Comparison of ENCODE assay signal across 9 mouse cellular contexts in the genomic region with DNA sequence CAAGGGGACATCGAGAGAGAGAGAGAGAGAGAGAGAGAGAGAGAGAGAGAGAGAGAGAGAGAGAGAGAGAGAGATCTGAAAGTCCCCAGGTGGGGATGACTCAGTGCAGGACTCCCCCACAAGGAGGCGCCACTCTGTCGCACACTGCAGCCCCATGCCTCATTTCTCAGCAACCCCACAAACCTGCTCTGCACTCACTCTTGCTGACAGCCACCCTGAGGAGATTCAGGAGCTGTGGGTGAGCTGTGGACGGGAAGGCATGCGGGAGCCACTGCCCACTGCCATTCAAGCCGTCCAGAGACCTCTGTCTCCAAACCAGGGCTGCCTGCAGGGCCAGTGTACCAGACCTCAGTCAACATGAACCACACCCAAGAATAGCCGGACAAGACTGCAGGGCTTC. TPM values are rescaled to one million over a fixed set of nuclear protein-coding genes. Genes with fewer than 3 reads are reported as not detected.
DNase-seq lines count a peak whose midpoint lies in the region; ATAC-seq and TF ChIP-seq lines count a peak whose summit lies in the region.
"Had no signal": no experiment of that assay in that cellular context is flagged by ENCODE, and none has a peak within 500 bp of the region (broad histone marks: within the 10 kb centered on the region; RNA-seq: fewer than 3 reads in every experiment).

No protein-coding gene starts in this region.

- H3K4me1 ChIP-seq in heart, embryonic 16.5 days (ENCODE audit: control insufficient read depth, insufficient read depth, low read length): peaks cover 19% of the 10 kb centered on the region
- H3K4me1 ChIP-seq in liver, embryonic 14.5 days (replicated peaks; ENCODE audit: control insufficient read depth in 2 of 2, insufficient read depth in 2 of 2, low read length in 1 of 2): peaks cover 3 to 5% of the 10 kb centered on the region in 2 experiments; a peak in 2 of 4 replicates

- H3K27ac ChIP-seq in heart, embryonic 16.5 days (ENCODE audit: low read length): no peak overlapping the region
- H3K27ac ChIP-seq in liver, embryonic 14.5 days: no peak overlapping the region
- H3K27ac ChIP-seq: liver, embryonic 15.5 days had no signal

- 10% methylated on average over 7 of the region's 7 CpGs for WGBS in heart, embryonic 16.5 days
- WGBS in liver, embryonic 14.5 days (ENCODE audit: insufficient replicate concordance): 18% methylated on average over 6 of the region's 7 CpGs

- H3K9me3 ChIP-seq in heart, embryonic 16.5 days (replicated peaks; ENCODE audit: control insufficient read depth, low read length): no peaks in the 10 kb centered on the region
- no peaks in the 10 kb centered on the region for H3K9me3 ChIP-seq in liver, embryonic 14.5 days (ENCODE audit: control insufficient read depth, low read length)
- H3K9me3 ChIP-seq: liver, embryonic 15.5 days had no signal

- DNase-seq in gastrocnemius, postnatal 14 days: peak; percentile 58
- no peak for DNase-seq in gastrocnemius, adult 18-20 months (ENCODE audit: low spot score)
- peak; percentile 53 for DNase-seq in 3T3-L1 (ENCODE audit: low read depth, low spot score)
- DNase-seq in Muller cell, postnatal 12 days (ENCODE audit: inconsistent ontology term): peak; percentile 41
- DNase-seq in liver, embryonic 14.5 days (ENCODE audit: low read depth in 3 of 3, low spot score in 3 of 3): no peak
- peak; percentile 36 to 39 for DNase-seq in thymus, postnatal 36 days
- DNase-seq in cerebellum, adult 11-12 months: no peak

- no peak for ATAC-seq in heart, embryonic 16.5 days (replicated peaks; ENCODE audit: extremely low read depth, insufficient read depth, low FRiP score)
- no peak for ATAC-seq in liver, embryonic 14.5 days (ENCODE audit: insufficient read depth)

- H3K36me3 ChIP-seq in heart, embryonic 16.5 days (ENCODE audit: control insufficient read depth, insufficient read depth): no peaks in the 10 kb centered on the region
- H3K36me3 ChIP-seq in liver, embryonic 14.5 days (replicated peaks; ENCODE audit: control insufficient read depth, insufficient read depth, low read depth): no peaks in the 10 kb centered on the region
- H3K36me3 ChIP-seq: liver, embryonic 15.5 days had no signal

- no peaks in the 10 kb centered on the region for H3K27me3 ChIP-seq in heart, embryonic 16.5 days (ENCODE audit: control insufficient read depth, insufficient read depth, low read length)
- no peaks in the 10 kb centered on the region for H3K27me3 ChIP-seq in liver, embryonic 14.5 days (ENCODE audit: control insufficient read depth, insufficient read depth, low read length)
- H3K27me3 ChIP-seq: liver, embryonic 15.5 days had no signal

- 0 out of 2 replicates have a peak overlapping the region, but pooled peaks have one; percentile 18 for H3K9ac ChIP-seq in heart, embryonic 16.5 days (ENCODE audit: low read length)
- no peak overlapping the region for H3K9ac ChIP-seq in liver, embryonic 14.5 days (replicated peaks)
- H3K9ac ChIP-seq: liver, embryonic 15.5 days had no signal

- intact Hi-C loops in gastrocnemius, postnatal 14 days (cut with DNase I; ENCODE audit: low total_unique reads): no loop called here

- TF ChIP-seq EP300 in liver, embryonic 14.5 days (IDR thresholded peaks at IDR 0.05; ENCODE audit: low read depth): no peak

- H3K4me3 ChIP-seq in heart, embryonic 16.5 days (ENCODE audit: low read length): no peak overlapping the region
- H3K4me3 ChIP-seq in liver, embryonic 14.5 days (ENCODE audit: insufficient read depth in 1 of 2, low read depth in 2 of 2, low read length in 2 of 2): no peak overlapping the region
- H3K4me3 ChIP-seq: liver, embryonic 15.5 days had no signal

- H3K4me2 ChIP-seq in heart, embryonic 16.5 days (ENCODE audit: low read depth, low read length): no peak overlapping the region
- H3K4me2 ChIP-seq in liver, embryonic 14.5 days (ENCODE audit: low read depth): no peak overlapping the region
- H3K4me2 ChIP-seq: liver, embryonic 15.5 days had no signal

- peak; percentile 72 for TF ChIP-seq CTCF in liver, embryonic 14.5 days (IDR thresholded peaks at IDR 0.05; ENCODE audit: low read depth)

RNA-seq across cellular contexts. Expression of a gene that starts 23.7 kb away (rescaled TPM):
- total RNA-seq in gastrocnemius, postnatal 14 days (2021): 1 to 10 TPM; 1.6 to 1.7 TPM
- total RNA-seq in gastrocnemius, adult 18-20 months (2021): under 1 TPM; 0.09 to 0.11 TPM
- polyA plus RNA-seq in heart, embryonic 16.5 days (2015; fragmentation: Nextera tagmentation; extraction: Ambion mirVana): 0.84 and 0.99 TPM in 2 replicates
- polyA plus RNA-seq in liver, embryonic 14.5 days (2012; rRNA removed): 2.3 and 2.6 TPM in 2 replicates
- 0.88 and 1.1 TPM in 2 replicates for polyA plus RNA-seq in liver, embryonic 14.5 days (2014; fragmentation: Nextera tagmentation; extraction: Ambion mirVana)

RNA-seq across cellular contexts. Expression of a gene that starts 54.9 kb away (rescaled TPM):
- total RNA-seq in gastrocnemius, postnatal 14 days (2021): 10 to 100 TPM; 13.9 to 15.6 TPM
- 10 to 100 TPM; 17.6 to 19.3 TPM for total RNA-seq in gastrocnemius, adult 18-20 months (2021)
- 44.7 and 50.8 TPM in 2 replicates for polyA plus RNA-seq in heart, embryonic 16.5 days (2015; fragmentation: Nextera tagmentation; extraction: Ambion mirVana)
- 8.6 and 10.0 TPM in 2 replicates for polyA plus RNA-seq in liver, embryonic 14.5 days (2012; rRNA removed)
- polyA plus RNA-seq in liver, embryonic 14.5 days (2014; fragmentation: Nextera tagmentation; extraction: Ambion mirVana): 24.3 and 26.3 TPM in 2 replicates

Comparison
In these comparisons a context has a peak if more than half of its experiments do, and no peak if none do; other contexts are left out.
1. DNase-seq: peak in gastrocnemius, postnatal 14 days (single experiment), 3T3-L1 (single experiment), Muller cell, postnatal 12 days (single experiment) and thymus, postnatal 36 days (2 of 2); none in gastrocnemius, adult 18-20 months (single experiment), liver, embryonic 14.5 days (0 of 3) and cerebellum, adult 11-12 months (single experiment).